Mouse (Mus musculus) hindbrain, embryonic 14.5 days (tissue): ENCODE measurements around the gene Arrb1. TPM values are rescaled to one million over a fixed set of nuclear protein-coding genes. Genes with fewer than 3 reads are reported as not detected.

Experiments used
- ATAC-seq: fragments of 200-750 bp; cut with Nextera tagmentation; 2 replicates; pipeline ENCODE4 v1.8.0; 2017; ENCODE audit warnings: moderate number of reproducible peaks, mild to moderate bottlenecking, moderate TSS enrichment, moderate library complexity; ENCODE audit not compliant: low FRiP score
- DNase-seq: peaks from one replicate; pipeline ENCODE4 v3.0.0-alpha.2; 2015; ENCODE audit warnings: low spot score
- H3K27ac ChIP-seq: fragments of 300-500 bp; sonication (generic); 2 replicates; pipeline ENCODE4 v1.5.1; 2014; ENCODE audit warnings: mild to moderate bottlenecking, moderate library complexity
- H3K27me3 ChIP-seq: fragments of 300-500 bp; sonication (generic); 2 replicates; pipeline ENCODE4 v1.6.1; 2014; ENCODE audit warnings: mild to moderate bottlenecking, low read length, mixed read lengths; ENCODE audit not compliant: control insufficient read depth, insufficient read depth
- H3K36me3 ChIP-seq: fragments of 300-500 bp; sonication (generic); replicated peaks from 2 replicates; pipeline ENCODE4 v1.6.1; 2014; ENCODE audit not compliant: control insufficient read depth, insufficient read depth
- H3K4me1 ChIP-seq: fragments of 300-500 bp; sonication (generic); replicated peaks from 2 replicates; pipeline ENCODE4 v1.6.1; 2014; ENCODE audit warnings: antibody characterized with exemption, low read length, mixed read lengths; ENCODE audit not compliant: control insufficient read depth, insufficient read depth
- H3K4me2 ChIP-seq: fragments of 300-500 bp; sonication (generic); replicated peaks from 2 replicates; pipeline ENCODE4 v1.6.1; 2014; ENCODE audit warnings: mild to moderate bottlenecking, moderate library complexity
- H3K4me3 ChIP-seq: fragments of 300-500 bp; sonication (generic); replicated peaks from 2 replicates; pipeline ENCODE4 v1.5.1; 2014; ENCODE audit warnings: mild to moderate bottlenecking, low read length
- H3K9ac ChIP-seq: fragments of 300-500 bp; sonication (generic); 2 replicates; pipeline ENCODE4 v1.6.1; 2014
- H3K9me3 ChIP-seq: fragments of 300-500 bp; sonication (generic); 2 replicates; pipeline ENCODE4 v1.6.1; 2016; ENCODE audit warnings: low read length; ENCODE audit not compliant: control insufficient read depth
- WGBS: fragments of 180-500 bp; shearing (Covaris S2); extraction: QIAGEN DNeasy Blood & Tissue Kit; methylation state at CpG from one replicate; pipeline ENCODE4 v1.1.7; 2014; 5-methylcytosine and 5-hydroxymethylcytosine counted together
- polyA plus RNA-seq: library from polyadenylated mRNA; unstranded; fragments of >200 nt; fragmentation: Nextera tagmentation; extraction: Ambion mirVana; gene quantifications from 2 replicates; pipeline ENCODE4 v1.2.1, GENCODE M21; 2014

Gene Arrb1
- polyA plus RNA-seq, 1 experiment from 2014 or later, result 10.1 TPM

- Histone ChIP-seq H3K4me1 (no peaks in the 10 kb centered on the region), H3K9ac (no peak overlapping the region), H3K27ac (no peak overlapping the region), H3K4me2 (no peak overlapping the region), H3K36me3 (no peaks in the 10 kb centered on the region), H3K9me3 (no peaks in the 10 kb centered on the region), H3K4me3 (no peak overlapping the region), H3K27me3 (no peaks in the 10 kb centered on the region)
- DNase-seq (no peak), ATAC-seq (no peak)
- 86% methylated on average over 9 of the region's 9 CpGs for WGBS
Observed at GRCm38 (mm10) chr7:99516092-99516813, 19.0 kb upstream of the Arrb1 start.

GRCm38 (mm10) chr7:99516814-99517157 is 18.5 kb upstream of the Arrb1 start:
- WGBS, result 84% methylated on average over 3 of the region's 3 CpGs

GRCm38 (mm10) chr7:99518954-99519644 is 16.2 kb upstream of the Arrb1 start:
- WGBS, result 67% methylated on average over 4 of the region's 4 CpGs
- ATAC-seq, result no peak

More at GRCm38 (mm10) chr7:99516814-99517157, 18.5 kb upstream of the Arrb1 start:
- H3K27me3 ChIP-seq, result no peaks in the 10 kb centered on the region
- no peak overlapping the region for H3K4me3 ChIP-seq
- ATAC-seq (no peak), DNase-seq (no peak)
- H3K27ac ChIP-seq, result no peak overlapping the region
- no peaks in the 10 kb centered on the region for H3K9me3 ChIP-seq
- H3K9ac ChIP-seq, result no peak overlapping the region
- H3K36me3 ChIP-seq, result no peaks in the 10 kb centered on the region
- no peak overlapping the region for H3K4me2 ChIP-seq
- no peaks in the 10 kb centered on the region for H3K4me1 ChIP-seq

GRCm38 (mm10) chr7:99523121-99523520 is 12.1 kb upstream of the Arrb1 start:
- no peak for DNase-seq
- WGBS, result 77% methylated on average over 8 of the region's 8 CpGs

More at GRCm38 (mm10) chr7:99518954-99519644, 16.2 kb upstream of the Arrb1 start:
- no peak for DNase-seq
- Histone ChIP-seq H3K9ac (no peak overlapping the region), H3K9me3 (no peaks in the 10 kb centered on the region), H3K4me1 (no peaks in the 10 kb centered on the region), H3K4me2 (no peak overlapping the region), H3K27me3 (no peaks in the 10 kb centered on the region), H3K36me3 (no peaks in the 10 kb centered on the region), H3K4me3 (no peak overlapping the region), H3K27ac (no peak overlapping the region)

GRCm38 (mm10) chr7:99523837-99524236 is 11.4 kb upstream of the Arrb1 start:
- WGBS, result 94% methylated on average over 1 of the region's 1 CpGs
- H3K4me2 ChIP-seq, result no peak overlapping the region
- no peak overlapping the region for H3K4me3 ChIP-seq
- no peak for ATAC-seq
- no peaks in the 10 kb centered on the region for H3K9me3 ChIP-seq
- no peak overlapping the region for H3K27ac ChIP-seq
- H3K4me1 ChIP-seq, result no peaks in the 10 kb centered on the region
- H3K9ac ChIP-seq, result no peak overlapping the region
- H3K27me3 ChIP-seq, result no peaks in the 10 kb centered on the region
- DNase-seq, result no peak
- no peaks in the 10 kb centered on the region for H3K36me3 ChIP-seq

More at GRCm38 (mm10) chr7:99523121-99523520, 12.1 kb upstream of the Arrb1 start:
- Histone ChIP-seq H3K27ac (no peak overlapping the region), H3K36me3 (no peaks in the 10 kb centered on the region), H3K4me3 (no peak overlapping the region), H3K27me3 (no peaks in the 10 kb centered on the region), H3K4me1 (no peaks in the 10 kb centered on the region), H3K4me2 (no peak overlapping the region), H3K9ac (no peak overlapping the region), H3K9me3 (no peaks in the 10 kb centered on the region)
- no peak for ATAC-seq

GRCm38 (mm10) chr7:99528547-99528946 is 6.7 kb upstream of the Arrb1 start:
- H3K4me1 ChIP-seq, result no peaks in the 10 kb centered on the region
- H3K27ac ChIP-seq, result no peak overlapping the region
- ATAC-seq (no peak), DNase-seq (no peak)
- H3K9me3 ChIP-seq, result no peaks in the 10 kb centered on the region
- H3K36me3 ChIP-seq, result no peaks in the 10 kb centered on the region
- no peak overlapping the region for H3K9ac ChIP-seq
- no peak overlapping the region for H3K4me3 ChIP-seq
- H3K4me2 ChIP-seq, result no peak overlapping the region
- WGBS, result 71% methylated on average over 2 of the region's 2 CpGs
- H3K27me3 ChIP-seq, result no peaks in the 10 kb centered on the region

GRCm38 (mm10) chr7:99529410-99529809 is 5.9 kb upstream of the Arrb1 start:
- Histone ChIP-seq H3K27ac (no peak overlapping the region), H3K9ac (no peak overlapping the region), H3K4me3 (no peak overlapping the region), H3K4me1 (peaks cover 6% of the 10 kb centered on the region; the same call in 1 of the 2 replicates), H3K36me3 (no peaks in the 10 kb centered on the region), H3K4me2 (no peak overlapping the region), H3K27me3 (no peaks in the 10 kb centered on the region), H3K9me3 (no peaks in the 10 kb centered on the region)
- ATAC-seq (no peak), DNase-seq (no peak)
- WGBS, result 63% methylated on average over 5 of the region's 5 CpGs

GRCm38 (mm10) chr7:99531408-99531970 is 3.8 kb upstream of the Arrb1 start:
- no peak for ATAC-seq
- 93% methylated on average over 3 of the region's 3 CpGs for WGBS
- H3K27ac ChIP-seq, result no peak overlapping the region
- H3K9ac ChIP-seq, result no peak overlapping the region
- H3K36me3 ChIP-seq, result no peaks in the 10 kb centered on the region
- H3K4me3 ChIP-seq, result no peak overlapping the region
- H3K4me1 ChIP-seq, result peaks cover 15% of the 10 kb centered on the region
- no peaks in the 10 kb centered on the region for H3K9me3 ChIP-seq
- H3K4me2 ChIP-seq, result no peak overlapping the region
- DNase-seq, result no peak
- H3K27me3 ChIP-seq, result no peaks in the 10 kb centered on the region

- no peak overlapping the region for H3K4me2 ChIP-seq
- no peak overlapping the region for H3K4me3 ChIP-seq
- ATAC-seq (no peak), DNase-seq (no peak)
- H3K36me3 ChIP-seq, result no peaks in the 10 kb centered on the region
- no peak overlapping the region for H3K9ac ChIP-seq
- peaks cover 26% of the 10 kb centered on the region for H3K4me1 ChIP-seq
- no peaks in the 10 kb centered on the region for H3K27me3 ChIP-seq
- WGBS, result 89% methylated on average over 4 of the region's 4 CpGs
- H3K27ac ChIP-seq, result no peak overlapping the region
- no peaks in the 10 kb centered on the region for H3K9me3 ChIP-seq
Observed at GRCm38 (mm10) chr7:99532526-99532925, 2.7 kb upstream of the Arrb1 start.
